Mouse (Mus musculus) activated CD4-positive, CD25-positive, alpha-beta regulatory T cell, adult 9 weeks (primary cell): ENCODE results near the gene Ebf3. TPM values are rescaled to one million over a fixed set of nuclear protein-coding genes. Genes with fewer than 3 reads are reported as not detected.

Source experiments
- polyA plus RNA-seq: library from polyadenylated mRNA; unstranded; fragments of 100-300 nt; shearing (Covaris generic); gene quantifications from one replicate; pipeline ENCODE4 v1.2.1, GENCODE M21; 2017

The Ebf3 gene
- polyA plus RNA-seq = not detected

GRCm38 (mm10) chr7:137313904-137314691, at the start of gene Ebf3:
TSS of gene Ebf3 (minus strand) at chr7:137314445.

Other genes starting within 250 kb of the Ebf3 start
- 10.6 TPM for gene 9430038I01Rik, start 96.3 kb upstream of the Ebf3 start, polyA plus RNA-seq
- gene Glrx3, start 123.2 kb upstream of the Ebf3 start, polyA plus RNA-seq = 131 TPM